Mouse (Mus musculus) testis, adult 2 months (tissue): ENCODE measurements around the gene Il17f. TPM values are rescaled to one million over a fixed set of nuclear protein-coding genes. Genes with fewer than 3 reads are reported as not detected.

ENCODE experiments used
- H3K27ac ChIP-seq: fragments of 200-500 bp; 2 replicates; pipeline ENCODE4 v1.5.1; 2012; ENCODE audit warnings: low read depth, low read length; ENCODE audit not compliant: control insufficient read depth, insufficient read depth
- H3K27me3 ChIP-seq: fragments of 200-500 bp; 2 replicates; pipeline ENCODE4 v1.6.1; 2012; ENCODE audit warnings: mild to moderate bottlenecking, low read length, moderate library complexity; ENCODE audit not compliant: control insufficient read depth, insufficient read depth
- H3K36me3 ChIP-seq: fragments of 200-500 bp; 2 replicates; pipeline ENCODE4 v1.6.1; 2012; ENCODE audit warnings: mild to moderate bottlenecking, low read length; ENCODE audit not compliant: control insufficient read depth, insufficient read depth
- H3K4me1 ChIP-seq: fragments of 200-500 bp; 2 replicates; pipeline ENCODE4 v1.6.1; 2012; ENCODE audit warnings: low read length; ENCODE audit not compliant: control insufficient read depth, insufficient read depth
- H3K4me3 ChIP-seq: fragments of 200-500 bp; 2 replicates; pipeline ENCODE4 v1.5.1; 2012; ENCODE audit warnings: low read depth, mild to moderate bottlenecking, low read length, moderate library complexity, mixed read lengths; ENCODE audit not compliant: control insufficient read depth
- CTCF ChIP-seq: fragments of 200-500 bp; IDR thresholded peaks from 2 replicates; pipeline ENCODE4 v1.5.1; 2012; ENCODE audit warnings: low read depth, mild to moderate bottlenecking, inconsistent platforms, low read length, moderate library complexity; ENCODE audit not compliant: control insufficient read depth, insufficient read depth, insufficient replicate concordance
- POLR2A ChIP-seq: fragments of 200-500 bp; IDR thresholded peaks from 2 replicates; pipeline ENCODE4 v1.6.1; 2012; ENCODE audit warnings: low read depth, mild to moderate bottlenecking, inconsistent platforms, low read length, moderate library complexity; ENCODE audit not compliant: control insufficient read depth
- polyA plus RNA-seq: library from polyadenylated mRNA; depleted of rRNA; stranded (reverse); fragments of >200 nt; gene quantifications from 2 replicates; pipeline ENCODE4 v1.2.3, GENCODE M21; 2012

Il17f gene
- polyA plus RNA-seq, 1 experiment: 0.19 TPM

DNA sequence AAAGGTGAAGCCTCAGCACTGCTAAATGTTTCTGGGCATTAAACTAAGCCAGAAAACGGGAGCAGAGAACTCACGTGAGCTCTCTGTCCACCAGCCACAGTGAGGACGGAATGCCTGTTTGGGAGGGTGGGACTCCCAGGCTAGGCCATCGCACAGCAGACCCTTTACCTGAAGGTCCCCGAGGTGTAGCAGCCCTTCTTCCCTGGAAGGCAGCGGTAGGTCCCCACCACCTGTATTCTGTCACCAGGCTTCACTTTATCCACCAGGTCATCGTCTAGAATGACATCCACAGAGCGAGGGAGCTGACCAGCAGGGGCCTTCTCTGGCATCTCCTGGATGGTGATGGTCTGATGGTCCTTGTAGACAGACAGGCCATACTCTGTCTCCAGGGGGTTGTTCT, 24.1 kb upstream of the Il17f start:
- Histone ChIP-seq H3K27me3 (no peaks in the 10 kb centered on the region), H3K36me3 (peaks cover 3% of the 10 kb centered on the region), H3K4me3 (no peak overlapping the region), H3K4me1 (no peaks in the 10 kb centered on the region), H3K27ac (no peak overlapping the region)
- TF ChIP-seq POLR2A: no peak
- no peak for TF ChIP-seq CTCF

DNA sequence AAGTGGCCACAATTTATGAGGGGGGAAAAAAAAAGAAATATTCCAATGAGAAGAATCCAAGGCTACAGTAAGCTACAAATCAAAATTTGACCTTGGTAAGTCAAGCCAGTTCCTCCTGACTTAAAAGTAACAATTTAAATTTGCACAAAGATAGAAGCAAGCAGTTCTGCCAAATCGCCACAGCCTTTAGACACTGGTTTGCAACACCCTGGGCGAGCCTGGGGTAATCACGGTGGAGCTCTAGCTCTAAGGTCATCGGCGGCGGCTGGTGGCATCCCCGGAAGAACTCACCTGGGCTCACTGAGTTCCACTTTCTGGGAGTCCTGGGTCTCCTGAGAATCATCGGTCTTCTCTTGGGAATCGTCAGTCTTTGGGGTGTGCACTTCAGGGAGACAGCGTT, 14.1 kb upstream of the Il17f start:
- H3K4me1 ChIP-seq: no peaks in the 10 kb centered on the region
- TF ChIP-seq CTCF: no peak
- TF ChIP-seq POLR2A: no peak
- no peaks in the 10 kb centered on the region for H3K27me3 ChIP-seq
- H3K27ac ChIP-seq: no peak overlapping the region
- peaks cover 2% of the 10 kb centered on the region; the same call in 1 of the 2 replicates for H3K36me3 ChIP-seq
- no peak overlapping the region for H3K4me3 ChIP-seq

GRCm38 (mm10) chr1:20801682-20802390, 11.4 kb upstream of the Il17f start:
- Histone ChIP-seq H3K4me1 (no peaks in the 10 kb centered on the region), H3K27me3 (no peaks in the 10 kb centered on the region), H3K27ac (no peak overlapping the region), H3K36me3 (peaks cover 2% of the 10 kb centered on the region; the same call in 1 of the 2 replicates), H3K4me3 (no peak overlapping the region)
- TF ChIP-seq CTCF: no peak
- TF ChIP-seq POLR2A: no peak

DNA sequence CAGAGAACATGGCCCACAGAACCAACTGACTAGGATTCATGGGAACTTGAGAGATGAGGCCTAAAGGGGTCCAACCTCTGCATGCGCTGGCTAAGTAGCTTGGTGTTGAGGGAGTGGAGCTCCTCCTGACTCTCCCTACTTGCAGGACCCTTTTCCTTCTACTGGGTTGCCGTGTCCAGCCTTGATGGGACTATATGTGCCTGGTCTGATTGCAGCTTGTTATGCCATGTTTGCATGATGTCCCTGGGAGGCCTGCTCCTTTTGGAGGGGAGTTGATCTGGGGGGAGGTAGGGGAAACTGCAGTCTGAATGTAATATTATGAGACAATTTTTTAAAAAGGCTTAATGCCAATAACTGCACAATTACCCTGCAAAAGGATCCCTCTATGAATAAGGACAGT, 10.9 kb upstream of the Il17f start:
- TF ChIP-seq POLR2A: no peak
- no peak for TF ChIP-seq CTCF
- Histone ChIP-seq H3K27me3 (no peaks in the 10 kb centered on the region), H3K27ac (no peak overlapping the region), H3K36me3 (peaks cover 2% of the 10 kb centered on the region; the same call in 1 of the 2 replicates), H3K4me1 (no peaks in the 10 kb centered on the region), H3K4me3 (no peak overlapping the region)

DNA sequence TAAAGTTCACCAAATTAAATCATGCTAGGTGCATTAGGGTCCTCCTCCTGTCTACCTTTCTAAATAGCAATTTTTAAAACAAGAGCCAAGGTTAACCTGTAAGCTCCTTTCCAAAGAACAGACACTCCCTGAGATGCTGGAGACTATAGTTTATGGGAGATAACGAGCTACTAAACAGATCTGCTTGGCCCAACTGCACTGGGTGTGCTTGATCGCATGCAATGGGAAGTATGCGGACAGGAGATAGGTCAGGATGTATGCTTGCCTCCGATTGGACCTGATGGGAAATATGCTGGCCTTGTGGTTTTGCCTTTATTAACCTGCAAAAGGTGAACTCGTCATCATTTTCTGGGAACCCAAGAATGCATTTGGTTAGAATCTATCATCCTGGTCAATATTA, 4.8 kb upstream of the Il17f start:
- no peak overlapping the region for H3K4me3 ChIP-seq
- H3K27ac ChIP-seq: no peak overlapping the region
- H3K4me1 ChIP-seq: no peaks in the 10 kb centered on the region
- no peaks in the 10 kb centered on the region for H3K27me3 ChIP-seq
- H3K36me3 ChIP-seq: no peaks in the 10 kb centered on the region
- TF ChIP-seq POLR2A (no peak), CTCF (no peak)

DNA sequence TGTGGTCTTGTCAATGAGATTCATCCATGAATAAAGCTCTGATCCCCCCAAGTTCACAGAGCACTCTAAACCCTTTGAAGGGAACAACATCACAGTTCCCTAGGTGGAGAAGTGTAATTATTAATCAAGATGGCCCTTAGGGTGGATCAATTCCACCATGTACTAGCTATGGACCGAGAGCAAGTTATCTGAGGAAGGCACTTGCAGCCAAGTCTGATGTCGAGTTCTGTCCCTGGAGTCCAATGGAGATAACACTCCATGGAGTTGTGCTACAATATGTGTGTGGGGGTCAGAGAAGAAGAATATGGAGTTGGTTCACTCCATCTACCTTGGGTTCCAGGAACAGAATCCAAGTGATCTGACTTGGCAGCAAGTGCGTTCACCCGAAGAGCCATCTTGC, 4.3 kb upstream of the Il17f start:
- Histone ChIP-seq H3K4me1 (no peaks in the 10 kb centered on the region), H3K36me3 (no peaks in the 10 kb centered on the region), H3K4me3 (no peak overlapping the region), H3K27me3 (no peaks in the 10 kb centered on the region), H3K27ac (no peak overlapping the region)
- TF ChIP-seq POLR2A: no peak
- no peak for TF ChIP-seq CTCF

- Histone ChIP-seq H3K36me3 (no peaks in the 10 kb centered on the region), H3K4me3 (no peak overlapping the region), H3K4me1 (0 out of 2 replicates have a peak, but pooled peaks cover 4% of the 10 kb centered on the region), H3K27ac (no peak overlapping the region), H3K27me3 (no peaks in the 10 kb centered on the region)
- no peak for TF ChIP-seq CTCF
These were observed 997 bp upstream of the Il17f start for GRCm38 (mm10) chr1:20791414-20791813.
